Mouse (Mus musculus) intestine, embryonic 15.5 days (tissue): ENCODE results near the gene Il11ra1. TPM values are rescaled to one million over a fixed set of nuclear protein-coding genes. Genes with fewer than 3 reads are reported as not detected.
A peak's percentile ranks its signal among the peaks of the same experiment; 100 is the strongest.

Experiments used
- ATAC-seq: fragments of 200-750 bp; cut with Nextera tagmentation; 2 replicates; pipeline ENCODE4 v1.8.0; 2017; ENCODE audit warnings: moderate TSS enrichment, moderate library complexity
- H3K27ac ChIP-seq: fragments of 300-500 bp; sonication (generic); 2 replicates; pipeline ENCODE4 v1.5.1; 2015; ENCODE audit warnings: mild to moderate bottlenecking, inconsistent platforms
- H3K27me3 ChIP-seq: fragments of 300-500 bp; sonication (generic); replicated peaks from 2 replicates; pipeline ENCODE4 v1.6.1; 2015; ENCODE audit warnings: inconsistent platforms
- H3K36me3 ChIP-seq: fragments of 300-500 bp; sonication (generic); 2 replicates; pipeline ENCODE4 v1.6.1; 2015; ENCODE audit warnings: inconsistent platforms
- H3K4me1 ChIP-seq: fragments of 300-500 bp; sonication (generic); replicated peaks from 2 replicates; pipeline ENCODE4 v1.6.1; 2015; ENCODE audit warnings: inconsistent platforms
- H3K4me2 ChIP-seq: fragments of 300-500 bp; sonication (generic); replicated peaks from 2 replicates; pipeline ENCODE4 v1.6.1; 2015; ENCODE audit warnings: mild to moderate bottlenecking, inconsistent platforms
- H3K4me3 ChIP-seq: fragments of 300-500 bp; sonication (generic); replicated peaks from 2 replicates; pipeline ENCODE4 v1.5.1; 2015; ENCODE audit warnings: inconsistent platforms
- H3K9ac ChIP-seq: fragments of 300-500 bp; sonication (generic); 2 replicates; pipeline ENCODE4 v1.6.1; 2015; ENCODE audit warnings: inconsistent platforms
- H3K9me3 ChIP-seq: fragments of 300-500 bp; sonication (generic); 2 replicates; pipeline ENCODE4 v1.6.1; 2016; ENCODE audit warnings: inconsistent platforms
- WGBS: fragments of 180-500 bp; shearing (Covaris S2); methylation state at CpG from one replicate; pipeline ENCODE4 v1.1.7; 2015; 5-methylcytosine and 5-hydroxymethylcytosine counted together
- polyA plus RNA-seq: library from polyadenylated mRNA; unstranded; fragments of >200 nt; fragmentation: Nextera tagmentation; extraction: Ambion mirVana; gene quantifications from 2 replicates; pipeline ENCODE4 v1.2.1, GENCODE M21; 2015

Il11ra1 gene
- polyA plus RNA-seq, 1 experiment from 2014 or later: 127 TPM

DNA sequence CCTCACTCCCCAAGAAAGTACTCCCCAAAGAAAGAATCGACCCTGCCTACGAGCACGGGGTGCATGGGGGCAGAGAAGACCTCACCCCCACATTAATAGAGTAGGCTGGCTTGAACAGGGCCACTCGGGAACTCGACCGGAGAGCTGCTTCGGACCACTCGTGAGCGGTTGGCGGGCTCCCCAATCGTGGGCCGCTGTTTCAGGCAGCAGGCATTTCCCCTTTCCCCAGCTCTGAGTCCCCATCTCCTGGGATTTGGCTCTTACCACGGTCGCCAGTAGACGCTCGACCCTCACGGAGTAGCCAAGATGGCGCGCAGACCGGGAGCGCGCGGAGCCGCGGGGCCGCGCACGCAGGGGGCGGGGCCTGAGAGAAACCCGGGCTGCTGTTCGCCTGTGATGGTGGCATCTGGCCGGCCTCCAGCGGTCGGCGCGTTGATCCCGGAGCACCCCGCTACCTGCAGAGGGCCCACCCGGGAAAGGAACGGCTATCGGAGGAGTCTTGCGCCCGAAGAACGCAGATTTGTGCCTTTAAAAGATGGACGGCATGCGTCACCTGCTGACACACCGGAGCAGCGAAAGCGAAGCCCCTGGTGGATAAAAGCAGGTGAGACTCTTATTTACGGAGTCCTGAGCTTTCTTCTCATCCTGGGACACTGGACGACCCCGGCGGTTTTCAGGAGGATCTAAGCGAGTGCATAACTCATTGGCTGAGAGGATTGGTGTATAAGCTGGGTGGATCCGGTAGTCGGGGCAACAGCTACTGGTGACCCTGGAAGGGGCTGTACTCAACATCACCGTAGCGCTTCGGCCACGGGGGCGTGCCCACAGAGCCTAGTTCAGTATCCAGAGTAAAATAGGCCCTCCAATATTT, 13.6 kb downstream of the Il11ra1 start, which contains the start of gene Rpp25l:
Rpp25l (minus strand) TSS at position 338 of the 871 bp plus-strand sequence.
- under 1% methylated on average over 61 of the region's 61 CpGs for WGBS
- peak within 1 kb of the TSS; percentile 72 for H3K4me3 ChIP-seq
- H3K27me3 ChIP-seq: no peaks in the 10 kb centered on the region
- peak within 1 kb of the TSS; percentile 90 for H3K9ac ChIP-seq
- peak; percentile 89 for ATAC-seq
- H3K9me3 ChIP-seq: no peaks in the 10 kb centered on the region
- peak within 1 kb of the TSS; percentile 64; the same call in 1 of the 2 replicates for H3K27ac ChIP-seq
- peaks cover 8% of the 10 kb centered on the region for H3K36me3 ChIP-seq
- peak within 1 kb of the TSS; percentile 93 for H3K4me2 ChIP-seq
- H3K4me1 ChIP-seq: peaks cover 20% of the 10 kb centered on the region

DNA sequence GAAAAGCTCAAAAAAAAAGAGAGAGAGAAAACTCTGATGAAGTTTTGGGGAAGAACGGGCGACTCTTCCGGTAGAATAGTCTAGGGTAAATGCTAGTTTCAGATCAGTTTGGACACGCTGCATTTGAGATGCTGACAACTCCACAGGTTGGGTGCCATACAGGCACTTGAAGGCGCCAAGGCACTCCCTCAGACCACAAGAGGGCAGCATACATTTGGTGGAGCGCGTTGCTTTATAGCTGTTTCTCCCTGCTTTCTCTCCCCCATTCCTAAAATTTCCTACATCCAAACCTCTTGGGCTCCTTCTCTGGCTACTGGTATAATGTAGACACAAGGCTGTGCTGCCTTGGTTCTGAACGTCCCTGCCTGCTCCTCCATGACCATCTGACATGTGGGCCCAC, 14.5 kb downstream of the Il11ra1 start:
- H3K4me2 ChIP-seq: peak overlapping the region; percentile 93
- H3K27ac ChIP-seq: no peak overlapping the region
- WGBS: 20% methylated on average over 8 of the region's 8 CpGs
- no peak overlapping the region for H3K4me3 ChIP-seq
- no peak for ATAC-seq
- H3K27me3 ChIP-seq: no peaks in the 10 kb centered on the region
- no peak overlapping the region for H3K9ac ChIP-seq
- peaks cover 11% of the 10 kb centered on the region for H3K36me3 ChIP-seq
- no peaks in the 10 kb centered on the region for H3K9me3 ChIP-seq
- H3K4me1 ChIP-seq: peaks cover 20% of the 10 kb centered on the region

DNA sequence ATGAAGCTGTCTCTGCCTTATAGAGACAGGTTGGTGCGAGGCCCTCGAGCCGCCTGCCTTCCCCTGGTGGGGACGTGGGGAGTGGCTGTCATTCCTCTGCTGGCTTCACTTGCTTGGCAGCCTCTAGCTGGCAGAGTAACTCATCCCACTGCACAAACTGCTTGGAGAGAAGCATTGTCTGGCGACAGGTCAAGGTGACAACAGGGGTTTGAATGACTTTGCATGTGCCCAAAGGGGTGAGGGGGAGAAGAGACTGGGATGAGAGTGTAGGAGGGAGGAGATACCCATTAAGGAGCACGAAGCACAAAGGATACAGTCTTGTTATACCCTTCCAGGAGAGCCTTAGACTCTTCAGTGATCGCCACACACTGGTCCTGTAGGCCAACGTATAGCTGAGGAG, 15.3 kb downstream of the Il11ra1 start:
- Histone ChIP-seq H3K4me2 (no peak overlapping the region), H3K9me3 (no peaks in the 10 kb centered on the region), H3K27me3 (no peaks in the 10 kb centered on the region), H3K27ac (no peak overlapping the region), H3K4me1 (peaks cover 20% of the 10 kb centered on the region), H3K36me3 (peaks cover 11% of the 10 kb centered on the region), H3K4me3 (no peak overlapping the region), H3K9ac (no peak overlapping the region)
- 81% methylated on average over 8 of the region's 8 CpGs for WGBS
- ATAC-seq: no peak

DNA sequence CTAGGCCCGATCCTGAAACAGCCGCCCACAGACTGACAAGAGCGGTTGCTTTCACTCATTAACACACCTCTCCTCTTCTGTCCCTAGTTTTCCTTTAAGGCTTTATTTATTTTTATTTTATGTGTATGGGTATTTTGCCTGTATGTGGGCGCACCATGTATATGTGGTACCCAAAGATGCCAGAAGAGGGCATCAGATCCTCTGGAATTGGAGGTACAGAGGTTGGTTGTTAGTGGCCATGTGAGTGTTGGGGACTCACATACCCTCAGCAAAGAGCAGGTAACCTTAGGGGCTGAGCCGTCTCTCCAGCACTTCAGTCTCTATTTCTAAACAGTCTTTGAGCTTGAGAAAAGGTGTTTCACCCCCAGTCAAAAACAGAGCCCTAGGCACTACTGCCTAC, 15.8 kb downstream of the Il11ra1 start:
- H3K9me3 ChIP-seq: no peaks in the 10 kb centered on the region
- peaks cover 11% of the 10 kb centered on the region for H3K36me3 ChIP-seq
- 83% methylated on average over 5 of the region's 5 CpGs for WGBS
- H3K4me1 ChIP-seq: peaks cover 20% of the 10 kb centered on the region
- no peaks in the 10 kb centered on the region for H3K27me3 ChIP-seq
- no peak overlapping the region for H3K4me2 ChIP-seq
- no peak overlapping the region for H3K4me3 ChIP-seq
- no peak for ATAC-seq
- no peak overlapping the region for H3K27ac ChIP-seq
- no peak overlapping the region for H3K9ac ChIP-seq

DNA sequence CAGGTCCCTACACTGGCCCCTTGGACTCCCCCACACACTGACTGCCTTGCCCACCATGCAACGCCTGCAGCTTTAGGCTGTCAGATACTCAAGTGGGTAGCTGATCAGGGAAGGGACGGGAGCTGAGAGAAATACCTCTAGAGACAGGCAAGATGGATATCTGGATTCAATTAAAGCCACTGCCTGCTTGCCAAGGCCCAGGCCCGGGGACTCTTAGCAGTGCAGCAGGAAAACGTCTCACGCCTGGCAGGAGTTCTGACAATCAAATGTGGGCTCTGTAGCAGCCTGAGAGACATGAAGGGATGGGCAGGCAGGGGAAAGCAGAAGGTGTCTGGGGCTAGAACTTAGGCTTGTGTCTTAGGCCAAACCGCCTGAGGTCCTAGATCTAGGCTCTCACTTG, 17.0 kb downstream of the Il11ra1 start:
- Histone ChIP-seq H3K4me3 (no peak overlapping the region), H3K27me3 (no peaks in the 10 kb centered on the region), H3K36me3 (peaks cover 11% of the 10 kb centered on the region), H3K9me3 (no peaks in the 10 kb centered on the region), H3K4me1 (peaks cover 16% of the 10 kb centered on the region), H3K27ac (no peak overlapping the region), H3K4me2 (no peak overlapping the region), H3K9ac (no peak overlapping the region)
- ATAC-seq: no peak
- 82% methylated on average over 6 of the region's 6 CpGs for WGBS

DNA sequence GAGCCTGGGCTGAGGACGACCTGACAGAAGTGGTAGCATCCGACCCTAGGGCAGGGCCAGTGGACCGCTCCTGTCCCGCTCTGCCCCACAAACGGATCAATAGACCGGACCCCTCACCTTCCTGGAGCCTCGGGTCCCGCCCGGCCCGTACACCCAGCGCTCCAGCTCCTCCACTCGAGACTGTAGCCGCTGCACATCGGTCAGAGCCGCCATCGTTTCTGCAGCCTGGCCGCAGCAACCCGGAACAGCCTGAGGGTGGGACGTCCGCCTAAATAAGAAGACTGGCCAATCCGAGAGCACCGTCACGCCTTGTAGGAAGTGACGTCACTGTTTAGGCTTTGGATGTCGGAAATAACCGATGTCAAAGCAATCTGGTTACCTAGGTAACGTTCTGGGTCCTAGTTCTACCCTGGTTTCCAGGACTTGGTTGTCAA, 23.1 kb downstream of the Il11ra1 start, which contains the start of gene Dctn3:
Dctn3 (minus strand) TSS at position 253 of the 434 bp plus-strand sequence.
- peaks cover 8% of the 10 kb centered on the region for H3K4me1 ChIP-seq
- H3K4me3 ChIP-seq: peak within 1 kb of the TSS; percentile 94
- peaks cover 42% of the 10 kb centered on the region for H3K27me3 ChIP-seq
- H3K36me3 ChIP-seq: peaks cover 8% of the 10 kb centered on the region
- no peaks in the 10 kb centered on the region for H3K9me3 ChIP-seq
- no peak within 1 kb of the TSS for H3K27ac ChIP-seq
- ATAC-seq: peak; percentile 98
- peak within 1 kb of the TSS; percentile 79 for H3K9ac ChIP-seq
- peak within 1 kb of the TSS; percentile 68 for H3K4me2 ChIP-seq
- WGBS: under 1% methylated on average over 27 of the region's 27 CpGs

DNA sequence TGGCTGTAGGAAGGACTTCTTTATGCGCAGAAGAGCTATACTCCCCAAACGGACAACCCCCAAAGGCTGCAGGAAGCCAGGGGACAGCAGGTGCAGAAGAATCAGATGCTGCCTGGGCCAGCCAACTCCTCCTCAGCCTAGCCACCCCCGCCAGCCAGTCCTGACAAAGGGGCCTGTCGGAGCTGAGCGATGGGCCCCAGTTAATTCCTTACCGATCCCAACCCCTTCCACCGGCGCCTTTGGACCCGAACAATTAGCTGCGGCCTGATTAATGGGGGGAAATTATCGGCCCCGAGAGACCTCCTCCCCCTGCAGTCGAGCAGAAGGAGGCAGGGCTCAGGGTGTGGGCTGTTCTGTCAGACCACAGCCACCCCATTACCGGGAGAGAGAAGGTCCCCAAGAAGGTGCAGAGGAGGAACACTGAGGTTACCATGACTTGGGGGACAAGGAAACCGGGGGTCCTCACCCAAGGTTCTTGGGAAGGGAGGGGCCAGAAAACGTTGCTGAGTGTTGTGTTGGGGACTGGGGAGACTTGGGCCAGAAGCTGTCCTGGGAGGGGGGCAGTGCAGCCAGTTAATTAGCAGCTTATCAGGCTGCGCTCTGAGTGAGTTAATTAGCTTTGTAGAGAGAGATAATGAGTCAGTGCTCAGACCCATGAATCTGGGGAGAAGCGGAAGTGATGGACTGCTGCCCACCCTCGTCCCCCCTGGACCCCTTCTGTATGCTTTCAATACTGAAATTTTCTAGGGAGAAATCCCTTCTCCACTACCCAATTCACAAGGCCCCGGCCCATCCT, 27.2 kb downstream of the Il11ra1 start:
- 14% methylated on average over 20 of the region's 20 CpGs for WGBS
- Histone ChIP-seq H3K4me2 (no peak overlapping the region), H3K36me3 (no peaks in the 10 kb centered on the region)

DNA sequence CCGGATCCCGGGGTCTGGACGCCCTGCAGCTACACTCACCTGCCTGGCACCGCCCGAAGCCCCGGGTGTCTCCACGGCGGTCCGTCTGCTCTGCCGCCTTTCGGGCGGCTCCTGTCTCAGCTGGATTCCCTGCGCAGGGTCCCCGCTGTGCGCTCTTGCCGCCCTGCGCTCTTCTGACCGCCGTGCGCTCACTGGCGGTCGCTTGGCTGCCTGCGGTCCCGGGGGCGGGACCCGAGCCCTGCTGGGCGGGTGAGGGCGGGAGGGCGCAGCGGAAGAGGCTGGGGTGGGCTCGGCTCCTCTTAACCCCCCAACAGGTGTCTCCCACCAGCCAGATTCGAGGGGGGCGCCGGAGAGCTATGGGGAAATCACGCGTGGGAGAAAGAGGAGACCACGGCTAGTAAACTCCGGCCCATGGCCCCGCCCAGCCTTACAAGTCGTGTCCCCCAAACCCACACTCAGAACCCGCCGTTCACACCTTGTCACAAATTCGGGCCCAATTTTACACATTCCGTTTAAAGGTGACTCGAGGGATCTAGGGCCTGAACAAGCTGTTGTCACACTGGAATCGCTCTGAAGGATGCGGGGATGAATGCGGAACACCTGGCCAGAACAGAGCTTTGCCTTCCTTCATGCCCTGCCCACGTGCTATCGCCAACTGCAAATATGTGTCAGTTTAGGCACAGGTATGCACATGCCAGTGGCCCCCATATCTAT, 31.4 kb downstream of the Il11ra1 start, which contains the start of gene Arid3c:
Arid3c (minus strand) TSS at position 91 of the 714 bp plus-strand sequence.
- Histone ChIP-seq H3K27me3 (peaks cover 62% of the 10 kb centered on the region), H3K9ac (0 out of 2 replicates have a peak within 1 kb of the TSS, but pooled peaks have one; percentile 2), H3K27ac (no peak within 1 kb of the TSS), H3K4me3 (peak within 1 kb of the TSS; percentile 33), H3K4me1 (peaks cover 8% of the 10 kb centered on the region), H3K36me3 (no peaks in the 10 kb centered on the region), H3K9me3 (no peaks in the 10 kb centered on the region), H3K4me2 (peak within 1 kb of the TSS; percentile 69)
- ATAC-seq: peak; percentile 59; the same call in 1 of the 2 replicates
- WGBS: 1% methylated on average over 50 of the region's 50 CpGs

More for the DNA sequence above, 27.2 kb downstream of the Il11ra1 start:
- Histone ChIP-seq H3K4me1 (peaks cover 13% of the 10 kb centered on the region), H3K9ac (no peak overlapping the region), H3K27ac (no peak overlapping the region), H3K4me3 (no peak overlapping the region), H3K27me3 (peaks cover 76% of the 10 kb centered on the region), H3K9me3 (no peaks in the 10 kb centered on the region)
- no peak for ATAC-seq

DNA sequence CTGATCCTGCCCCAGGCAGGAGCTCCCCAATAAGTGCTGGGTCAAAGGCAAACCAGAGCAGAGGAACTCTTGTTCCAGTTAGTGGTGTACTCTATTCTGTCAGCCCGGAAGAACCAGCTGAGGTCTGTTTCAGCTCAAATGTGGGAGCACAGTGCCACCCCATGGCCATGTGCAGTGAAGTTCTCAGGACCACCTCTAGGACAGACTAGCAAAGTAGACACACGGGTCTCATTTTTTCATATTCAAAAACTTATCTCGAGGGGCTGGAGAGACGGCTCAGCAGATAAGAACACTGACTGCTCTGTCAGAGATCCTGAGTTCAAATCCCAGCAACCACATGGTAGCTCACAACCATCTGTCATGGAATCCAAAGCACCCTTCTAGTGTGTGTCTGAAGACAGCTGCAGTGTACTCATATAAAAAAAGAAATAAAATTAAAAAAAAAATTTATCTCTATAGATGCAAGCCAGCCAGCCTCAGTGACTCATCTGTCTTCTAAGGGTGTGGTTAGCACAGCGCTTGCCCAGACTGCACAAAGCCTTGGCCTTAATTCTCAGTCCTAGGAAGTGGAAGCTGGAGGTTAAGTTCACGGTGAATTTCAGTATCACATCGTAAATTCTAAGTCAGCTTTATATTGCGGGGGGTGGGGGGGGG, 37.9 kb downstream of the Il11ra1 start:
- Histone ChIP-seq H3K4me3 (no peak overlapping the region), H3K36me3 (0 out of 2 replicates have a peak, but pooled peaks cover 4% of the 10 kb centered on the region), H3K9ac (no peak overlapping the region), H3K27ac (0 out of 2 replicates have a peak overlapping the region, but pooled peaks have one; percentile 17), H3K27me3 (peaks cover 6% of the 10 kb centered on the region), H3K4me2 (no peak overlapping the region), H3K9me3 (no peaks in the 10 kb centered on the region), H3K4me1 (peaks cover 13% of the 10 kb centered on the region)
- ATAC-seq: no peak
- WGBS: 30% methylated on average over 8 of the region's 8 CpGs

DNA sequence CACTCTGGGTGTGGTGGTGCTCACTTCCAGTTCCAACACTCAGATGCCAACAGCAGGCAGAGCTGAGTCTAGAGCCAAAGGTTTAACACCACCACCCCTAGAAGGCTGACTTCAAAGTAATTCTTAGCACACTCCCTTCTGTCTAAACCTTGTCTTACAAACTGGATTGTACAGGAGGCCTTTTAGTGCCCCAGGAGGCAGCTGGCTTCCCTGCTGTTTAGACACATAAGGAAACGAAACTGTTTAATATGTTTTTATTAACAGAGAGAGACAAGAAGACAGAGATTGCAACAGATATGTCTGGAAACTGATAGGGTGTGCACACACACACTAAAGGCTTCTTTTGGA, 38.4 kb downstream of the Il11ra1 start:
- ATAC-seq: no peak
- 0 out of 2 replicates have a peak, but pooled peaks cover 4% of the 10 kb centered on the region for H3K36me3 ChIP-seq
- no peak overlapping the region for H3K9ac ChIP-seq
- no peaks in the 10 kb centered on the region for H3K9me3 ChIP-seq
- peaks cover 13% of the 10 kb centered on the region for H3K4me1 ChIP-seq
- H3K4me2 ChIP-seq: no peak overlapping the region
- H3K27ac ChIP-seq: 0 out of 2 replicates have a peak overlapping the region, but pooled peaks have one; percentile 17
- H3K4me3 ChIP-seq: no peak overlapping the region
- 59% methylated on average over 1 of the region's 1 CpGs for WGBS
- H3K27me3 ChIP-seq: 0 out of 2 replicates have a peak, but pooled peaks cover 2% of the 10 kb centered on the region

DNA sequence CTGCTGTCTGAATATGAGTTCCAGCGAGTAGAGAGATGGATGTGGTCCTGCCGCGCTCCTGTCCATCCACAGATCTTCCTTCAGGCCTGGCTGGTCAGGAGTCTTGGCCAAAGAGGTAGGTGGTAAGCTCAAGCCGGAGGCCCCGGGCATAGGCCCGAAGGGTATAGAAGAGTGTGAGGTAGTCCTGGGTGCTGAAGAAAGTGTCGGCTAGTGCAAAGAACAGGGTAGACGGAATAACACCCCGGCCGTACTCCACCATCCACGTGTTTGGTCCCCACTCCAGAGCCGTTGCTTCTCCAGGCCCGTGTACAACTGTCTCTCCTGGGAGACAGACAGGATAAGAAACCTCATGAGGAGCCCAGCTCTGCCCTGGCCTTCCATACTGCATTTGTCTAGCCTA, 39.5 kb downstream of the Il11ra1 start:
- no peak overlapping the region for H3K9ac ChIP-seq
- 0 out of 2 replicates have a peak, but pooled peaks cover 4% of the 10 kb centered on the region for H3K36me3 ChIP-seq
- no peaks in the 10 kb centered on the region for H3K27me3 ChIP-seq
- no peaks in the 10 kb centered on the region for H3K9me3 ChIP-seq
- 97% methylated on average over 13 of the region's 13 CpGs for WGBS
- peak overlapping the region; percentile 88; the same call in 1 of the 2 replicates for H3K4me2 ChIP-seq
- H3K4me3 ChIP-seq: no peak overlapping the region
- no peak overlapping the region for H3K27ac ChIP-seq
- H3K4me1 ChIP-seq: peaks cover 13% of the 10 kb centered on the region
- ATAC-seq: no peak
